Mouse (Mus musculus): Measurements from ENCODE around the gene Cpn1. TPM values are rescaled to one million over a fixed set of nuclear protein-coding genes. Genes with fewer than 3 reads are reported as not detected.

Gene Cpn1
- polyA plus RNA-seq, 1 experiment from 2014 or later, result 0.10 TPM

GRCm38 (mm10) chr19:43976661-43977060, 9.7 kb downstream of the Cpn1 start:
- H3K27ac ChIP-seq, result no peak overlapping the region
- no peak overlapping the region for H3K9ac ChIP-seq
- WGBS, result 81% methylated on average over 6 of the region's 6 CpGs
- no peaks in the 10 kb centered on the region for H3K9me3 ChIP-seq
- H3K4me1 ChIP-seq, result no peaks in the 10 kb centered on the region
- H3K36me3 ChIP-seq (replicated peaks), result no peaks in the 10 kb centered on the region
- no peaks in the 10 kb centered on the region for H3K27me3 ChIP-seq
- no peak overlapping the region for H3K4me3 ChIP-seq (replicated peaks)
- H3K4me2 ChIP-seq, result no peak overlapping the region
- no peak for ATAC-seq (ENCODE audit: low FRiP score)

- Histone ChIP-seq H3K36me3 (replicated peaks) (no peaks in the 10 kb centered on the region), H3K27ac (no peak overlapping the region), H3K27me3 (no peaks in the 10 kb centered on the region), H3K4me3 (replicated peaks) (no peak overlapping the region), H3K4me2 (no peak overlapping the region), H3K9me3 (no peaks in the 10 kb centered on the region), H3K4me1 (no peaks in the 10 kb centered on the region), H3K9ac (no peak overlapping the region)
- WGBS, result 93% methylated on average over 6 of the region's 6 CpGs
- ATAC-seq (ENCODE audit: low FRiP score), result no peak
These were observed 12.1 kb downstream of the Cpn1 start for GRCm38 (mm10) chr19:43974221-43974620.

GRCm38 (mm10) chr19:43973711-43974110, 12.6 kb downstream of the Cpn1 start:
- H3K36me3 ChIP-seq (replicated peaks), result no peaks in the 10 kb centered on the region
- H3K4me3 ChIP-seq (replicated peaks), result no peak overlapping the region
- 86% methylated on average over 9 of the region's 9 CpGs for WGBS
- no peaks in the 10 kb centered on the region for H3K4me1 ChIP-seq
- no peak for ATAC-seq (ENCODE audit: low FRiP score)
- H3K9me3 ChIP-seq, result no peaks in the 10 kb centered on the region
- H3K27ac ChIP-seq, result no peak overlapping the region
- no peak overlapping the region for H3K4me2 ChIP-seq
- no peaks in the 10 kb centered on the region for H3K27me3 ChIP-seq
- no peak overlapping the region for H3K9ac ChIP-seq

GRCm38 (mm10) chr19:43972129-43972528, 14.2 kb downstream of the Cpn1 start:
- H3K27ac ChIP-seq, result no peak overlapping the region
- no peaks in the 10 kb centered on the region for H3K36me3 ChIP-seq (replicated peaks)
- H3K27me3 ChIP-seq, result no peaks in the 10 kb centered on the region
- H3K4me3 ChIP-seq (replicated peaks), result no peak overlapping the region
- 91% methylated on average over 8 of the region's 8 CpGs for WGBS
- H3K4me1 ChIP-seq, result no peaks in the 10 kb centered on the region
- no peaks in the 10 kb centered on the region for H3K9me3 ChIP-seq
- no peak overlapping the region for H3K9ac ChIP-seq
- H3K4me2 ChIP-seq, result no peak overlapping the region
- ATAC-seq (ENCODE audit: low FRiP score), result no peak

GRCm38 (mm10) chr19:43968436-43969026, 17.8 kb downstream of the Cpn1 start:
- Histone ChIP-seq H3K27me3 (no peaks in the 10 kb centered on the region), H3K27ac (no peak overlapping the region), H3K9ac (no peak overlapping the region), H3K9me3 (no peaks in the 10 kb centered on the region), H3K4me3 (replicated peaks) (no peak overlapping the region), H3K4me1 (no peaks in the 10 kb centered on the region), H3K36me3 (replicated peaks) (no peaks in the 10 kb centered on the region), H3K4me2 (no peak overlapping the region)
- 61% methylated on average over 10 of the region's 11 CpGs for WGBS
- ATAC-seq (ENCODE audit: low FRiP score), result no peak

GRCm38 (mm10) chr19:43966481-43966880, 19.9 kb downstream of the Cpn1 start:
- Histone ChIP-seq H3K27me3 (no peaks in the 10 kb centered on the region), H3K4me3 (replicated peaks) (no peak overlapping the region), H3K27ac (no peak overlapping the region), H3K36me3 (replicated peaks) (no peaks in the 10 kb centered on the region), H3K4me2 (no peak overlapping the region), H3K4me1 (no peaks in the 10 kb centered on the region), H3K9me3 (no peaks in the 10 kb centered on the region), H3K9ac (no peak overlapping the region)
- ATAC-seq (ENCODE audit: low FRiP score), result no peak
- WGBS, result 70% methylated on average over 2 of the region's 2 CpGs

- H3K9me3 ChIP-seq, result 0 out of 2 replicates have a peak, but pooled peaks cover 3% of the 10 kb centered on the region
- 87% methylated on average over 11 of the region's 11 CpGs for WGBS
- H3K27me3 ChIP-seq, result no peaks in the 10 kb centered on the region
- H3K9ac ChIP-seq, result no peak overlapping the region
- no peak overlapping the region for H3K4me3 ChIP-seq (replicated peaks)
- H3K4me1 ChIP-seq, result no peaks in the 10 kb centered on the region
- H3K36me3 ChIP-seq (replicated peaks), result no peaks in the 10 kb centered on the region
- no peak overlapping the region for H3K27ac ChIP-seq
- no peak overlapping the region for H3K4me2 ChIP-seq
- ATAC-seq (ENCODE audit: low FRiP score), result no peak
These were observed 20.8 kb downstream of the Cpn1 start for GRCm38 (mm10) chr19:43965496-43966085.

GRCm38 (mm10) chr19:43962795-43963194, 23.6 kb downstream of the Cpn1 start:
- Histone ChIP-seq H3K4me3 (replicated peaks) (no peak overlapping the region), H3K27ac (no peak overlapping the region), H3K9ac (no peak overlapping the region), H3K27me3 (no peaks in the 10 kb centered on the region), H3K36me3 (replicated peaks) (no peaks in the 10 kb centered on the region), H3K4me2 (no peak overlapping the region), H3K9me3 (0 out of 2 replicates have a peak, but pooled peaks cover 3% of the 10 kb centered on the region), H3K4me1 (no peaks in the 10 kb centered on the region)
- 79% methylated on average over 9 of the region's 9 CpGs for WGBS
- no peak for ATAC-seq (ENCODE audit: low FRiP score)

- WGBS, result 83% methylated on average over 2 of the region's 2 CpGs
- ATAC-seq (ENCODE audit: low FRiP score), result no peak
These were observed 25.2 kb downstream of the Cpn1 start for GRCm38 (mm10) chr19:43961185-43961584.

GRCm38 (mm10) chr19:43960014-43960413, 26.3 kb downstream of the Cpn1 start:
- Histone ChIP-seq H3K4me3 (replicated peaks) (no peak overlapping the region), H3K4me2 (no peak overlapping the region), H3K9me3 (0 out of 2 replicates have a peak, but pooled peaks cover 3% of the 10 kb centered on the region), H3K27me3 (no peaks in the 10 kb centered on the region), H3K4me1 (no peaks in the 10 kb centered on the region), H3K27ac (no peak overlapping the region), H3K9ac (no peak overlapping the region), H3K36me3 (replicated peaks) (no peaks in the 10 kb centered on the region)
- no peak for ATAC-seq (ENCODE audit: low FRiP score)
- WGBS, result 88% methylated on average over 11 of the region's 11 CpGs

More at GRCm38 (mm10) chr19:43961185-43961584, 25.2 kb downstream of the Cpn1 start:
- Histone ChIP-seq H3K36me3 (replicated peaks) (no peaks in the 10 kb centered on the region), H3K4me2 (no peak overlapping the region), H3K9ac (no peak overlapping the region), H3K27me3 (no peaks in the 10 kb centered on the region), H3K9me3 (0 out of 2 replicates have a peak, but pooled peaks cover 3% of the 10 kb centered on the region), H3K4me3 (replicated peaks) (no peak overlapping the region), H3K27ac (no peak overlapping the region), H3K4me1 (no peaks in the 10 kb centered on the region)

- ATAC-seq (ENCODE audit: low FRiP score), result peak; percentile 49; the same call in 1 of the 2 replicates
These were observed 27.2 kb downstream of the Cpn1 start for GRCm38 (mm10) chr19:43959162-43959561.

GRCm38 (mm10) chr19:43957881-43958280, 28.5 kb downstream of the Cpn1 start:
- Histone ChIP-seq H3K36me3 (replicated peaks) (no peaks in the 10 kb centered on the region), H3K27ac (no peak overlapping the region), H3K4me1 (no peaks in the 10 kb centered on the region), H3K4me2 (no peak overlapping the region), H3K9ac (no peak overlapping the region), H3K9me3 (0 out of 2 replicates have a peak, but pooled peaks cover 3% of the 10 kb centered on the region), H3K27me3 (no peaks in the 10 kb centered on the region), H3K4me3 (replicated peaks) (no peak overlapping the region)
- ATAC-seq (ENCODE audit: low FRiP score), result no peak
- WGBS, result 96% methylated on average over 4 of the region's 4 CpGs

More at GRCm38 (mm10) chr19:43959162-43959561, 27.2 kb downstream of the Cpn1 start:
- no peaks in the 10 kb centered on the region for H3K36me3 ChIP-seq (replicated peaks)
- H3K4me2 ChIP-seq, result no peak overlapping the region
- 0 out of 2 replicates have a peak, but pooled peaks cover 3% of the 10 kb centered on the region for H3K9me3 ChIP-seq
- no peak overlapping the region for H3K9ac ChIP-seq
- H3K27ac ChIP-seq, result no peak overlapping the region
- H3K27me3 ChIP-seq, result no peaks in the 10 kb centered on the region
- H3K4me1 ChIP-seq, result no peaks in the 10 kb centered on the region
- H3K4me3 ChIP-seq (replicated peaks), result no peak overlapping the region
- 32% methylated on average over 2 of the region's 2 CpGs for WGBS

- no peak overlapping the region for H3K9ac ChIP-seq
- H3K4me2 ChIP-seq, result no peak overlapping the region
- 23% methylated on average over 4 of the region's 4 CpGs for WGBS
- no peaks in the 10 kb centered on the region for H3K4me1 ChIP-seq
- H3K27me3 ChIP-seq, result no peaks in the 10 kb centered on the region
- no peak overlapping the region for H3K4me3 ChIP-seq (replicated peaks)
- H3K9me3 ChIP-seq, result 0 out of 2 replicates have a peak, but pooled peaks cover 3% of the 10 kb centered on the region
- ATAC-seq (ENCODE audit: low FRiP score), result no peak
- no peaks in the 10 kb centered on the region for H3K36me3 ChIP-seq (replicated peaks)
- H3K27ac ChIP-seq, result no peak overlapping the region
These were observed 29.0 kb downstream of the Cpn1 start for GRCm38 (mm10) chr19:43957402-43957801.
